Mouse (Mus musculus) liver (tissue): ENCODE results near the gene Wasf3.
A peak's percentile ranks its signal among the peaks of the same experiment; 100 is the strongest.
"Not testable (repeated sequence)": the region's sequence is repeated elsewhere in the genome, so short reads cannot be mapped to it uniquely, and the experiment has no call there.

Source experiments
- DNase-seq: peaks from one replicate; pipeline ENCODE4 v3.0.0-alpha.2; 2020; ENCODE audit warnings: mixed read lengths

Wasf3 gene

DNA sequence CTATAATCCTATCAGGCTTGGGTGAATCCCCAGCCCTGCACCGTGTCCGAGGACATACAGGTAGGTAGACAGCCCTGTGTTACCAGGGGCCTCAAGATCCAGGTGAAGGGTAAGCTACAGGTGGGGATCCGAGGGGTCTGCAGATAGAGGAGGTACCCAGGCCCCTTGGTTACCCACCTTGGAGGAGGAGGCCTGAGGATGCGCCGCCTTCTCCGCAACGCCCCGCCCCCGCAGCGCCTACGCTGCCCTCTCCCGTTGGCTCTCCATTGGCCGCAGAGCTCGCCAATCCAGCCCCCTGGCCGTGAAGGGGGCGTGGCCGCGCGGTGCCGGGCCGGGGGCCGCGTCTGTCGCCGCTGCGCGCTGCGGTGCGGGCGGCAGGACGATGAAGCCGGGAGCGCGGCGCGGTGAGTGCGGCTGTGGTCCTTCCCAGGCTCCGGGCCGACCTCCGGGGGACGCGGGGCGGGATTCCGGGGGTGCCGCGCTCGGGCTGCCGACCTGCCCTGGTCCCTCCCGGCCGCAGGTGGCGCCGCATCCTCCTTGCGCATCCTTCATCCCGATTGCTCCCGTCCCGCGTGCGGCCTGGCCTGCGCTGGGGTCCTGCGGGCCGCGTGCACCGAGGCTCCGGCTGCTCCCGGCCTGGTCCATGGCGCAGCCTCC is at the start of gene Wasf3:
TSS of gene Wasf3 (plus strand) at position 51 of the 657 bp plus-strand sequence.
- DNase-seq: peak; percentile 65

GRCm38 (mm10) chr5:146338064-146338463 is 46.7 kb upstream of the Wasf3 start:
- no peak for DNase-seq

DNA sequence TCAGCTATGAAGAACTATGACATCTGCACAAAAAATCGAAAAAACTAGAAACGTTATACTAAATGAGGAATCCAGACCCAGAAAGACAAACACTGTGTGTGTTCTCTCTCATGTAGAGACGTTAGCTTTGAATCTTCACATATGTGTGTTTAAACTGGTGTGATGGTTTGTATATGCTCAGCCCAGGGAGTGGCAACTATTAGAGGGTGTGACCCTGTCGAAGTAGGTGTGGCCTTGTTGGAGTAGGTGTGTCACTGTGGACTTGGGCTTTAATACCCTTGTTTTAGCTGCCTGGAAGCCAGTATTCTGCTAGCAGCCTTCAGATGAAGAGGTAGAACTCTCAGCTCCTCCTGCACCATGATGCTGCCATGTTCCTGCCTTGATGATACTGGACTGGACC is 44.7 kb upstream of the Wasf3 start:
- DNase-seq: peak; percentile 19

GRCm38 (mm10) chr5:146344911-146345686 is 39.7 kb upstream of the Wasf3 start:
- no peak for DNase-seq

GRCm38 (mm10) chr5:146347081-146347480 is 37.7 kb upstream of the Wasf3 start:
- DNase-seq: no peak

GRCm38 (mm10) chr5:146349183-146349582 is 35.6 kb upstream of the Wasf3 start:
- DNase-seq: no peak

- no peak for DNase-seq
Observed at GRCm38 (mm10) chr5:146350784-146351183, 34.0 kb upstream of the Wasf3 start.

DNA sequence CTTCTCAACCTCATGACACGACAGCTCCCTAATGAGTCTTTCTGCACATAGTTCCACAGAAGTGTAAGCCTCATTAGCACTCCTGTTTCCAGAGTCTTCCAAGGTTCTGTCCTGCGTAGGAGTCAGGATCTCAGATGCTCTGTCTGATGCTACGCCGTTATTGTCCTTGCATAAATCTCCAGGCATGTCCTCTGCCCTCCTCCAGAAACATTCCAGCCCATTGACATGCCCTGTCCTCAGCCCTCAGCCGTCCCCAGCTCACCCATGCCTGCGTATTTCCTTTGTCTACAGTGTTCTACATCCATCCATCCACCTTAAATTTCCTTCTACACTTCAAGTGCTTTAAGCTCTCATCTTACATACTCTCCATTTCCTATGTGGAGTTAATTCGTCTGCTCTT is 32.8 kb upstream of the Wasf3 start:
- DNase-seq: no peak

DNA sequence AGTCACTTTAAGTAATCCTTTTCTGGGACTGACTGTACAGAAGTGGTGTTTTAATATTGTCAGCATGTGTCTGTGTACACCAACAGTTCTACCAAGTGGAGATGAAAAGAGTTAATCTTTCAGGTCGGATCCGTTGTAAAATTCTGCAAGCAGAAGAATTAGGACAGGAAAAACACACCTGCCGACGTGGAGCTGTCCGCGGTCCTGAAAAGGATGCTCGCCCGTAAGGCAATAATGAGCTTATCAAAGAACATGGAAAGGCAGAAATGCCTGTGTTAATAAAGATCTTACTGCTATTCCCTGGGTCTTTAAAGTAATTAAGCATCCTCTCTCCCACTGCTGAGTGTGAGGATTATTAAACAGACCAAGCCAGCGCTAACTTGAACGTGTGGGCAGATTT is 24.4 kb upstream of the Wasf3 start:
- peak; percentile 48 for DNase-seq

DNA sequence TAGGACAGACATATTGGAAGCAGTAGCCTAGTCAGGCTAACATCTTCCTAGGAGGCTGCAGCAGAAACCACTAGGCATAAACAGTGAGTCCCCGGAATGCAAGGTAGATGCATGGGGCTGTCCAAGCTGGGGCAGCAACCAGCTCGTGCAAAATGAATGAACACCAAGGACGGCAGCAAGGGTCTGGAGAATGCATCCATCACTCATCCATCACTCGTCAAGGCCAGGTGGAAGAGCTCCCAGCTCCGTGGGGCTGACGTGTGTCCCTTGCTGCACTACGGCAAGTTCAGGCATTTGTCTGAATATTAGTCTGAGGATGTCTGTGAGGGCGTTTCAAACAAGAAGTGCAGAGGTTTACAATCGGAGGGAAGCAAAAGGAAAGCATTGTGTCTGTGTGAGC is 22.1 kb upstream of the Wasf3 start:
- DNase-seq: no peak

DNA sequence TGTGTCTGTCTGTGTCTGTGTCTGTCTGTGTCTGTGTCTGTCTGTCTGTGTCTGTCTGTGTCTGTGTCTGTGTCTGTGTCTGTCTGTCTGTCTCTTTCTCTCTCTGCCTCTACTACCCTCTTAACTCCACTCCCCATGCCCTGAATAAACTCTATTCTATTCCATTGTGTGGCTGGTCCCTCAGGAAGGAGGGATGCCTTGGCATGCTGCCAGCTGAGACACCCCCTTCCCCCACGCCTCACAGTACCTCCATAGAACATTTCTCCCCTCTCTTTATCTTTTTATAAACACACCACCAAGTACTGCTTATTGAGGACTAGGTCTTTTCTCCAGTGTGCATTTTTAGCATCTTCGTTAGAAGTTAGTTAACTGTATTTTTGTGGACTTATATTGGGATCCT is 16.4 kb upstream of the Wasf3 start:
- DNase-seq: no peak

DNA sequence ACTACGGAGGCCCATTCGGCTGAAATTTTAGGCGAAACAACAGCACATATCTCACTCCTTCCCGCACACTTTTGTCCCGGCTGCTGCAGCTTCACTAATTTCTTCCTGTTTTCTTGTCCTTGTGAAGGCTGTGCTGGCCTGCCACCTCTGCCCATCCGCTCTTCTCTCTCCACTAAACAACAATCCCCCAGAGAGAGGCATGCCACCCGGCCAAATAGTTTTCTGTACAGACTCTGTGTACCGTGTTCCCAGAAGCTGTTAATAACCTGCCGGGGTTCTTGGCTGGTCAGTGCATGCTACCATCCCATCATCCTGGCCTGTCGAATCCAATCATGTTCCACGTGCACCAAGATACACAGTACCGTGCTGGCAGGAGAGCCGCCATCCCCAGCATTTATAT is 15.8 kb upstream of the Wasf3 start:
- DNase-seq: no peak

GRCm38 (mm10) chr5:146370794-146371193 is 14.0 kb upstream of the Wasf3 start:
- no peak for DNase-seq

- no peak for DNase-seq
Observed at GRCm38 (mm10) chr5:146373238-146373637, 11.5 kb upstream of the Wasf3 start.

DNA sequence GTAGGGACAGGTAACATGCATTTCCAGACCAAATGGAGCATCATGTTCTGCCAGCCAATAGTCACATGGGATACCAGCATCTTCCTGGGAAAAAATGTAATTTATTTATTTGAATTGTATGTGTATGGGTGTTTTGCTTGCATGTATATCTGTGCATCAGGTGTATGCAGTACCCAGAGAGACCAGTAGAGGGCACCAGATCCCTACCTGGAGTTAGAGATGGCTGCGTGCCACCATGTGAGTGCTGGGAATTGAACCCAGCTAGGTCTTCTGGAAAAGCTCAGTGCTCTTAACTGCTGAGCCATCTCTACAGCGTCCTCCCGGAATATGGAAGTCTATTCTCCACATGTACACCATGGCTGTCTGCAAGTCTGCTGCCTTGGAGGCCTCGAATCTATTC is 8.2 kb upstream of the Wasf3 start:
- peak; percentile 53 for DNase-seq

GRCm38 (mm10) chr5:146380041-146380440 is 4.7 kb upstream of the Wasf3 start:
- no peak for DNase-seq

- peak; percentile 12 for DNase-seq
Observed at GRCm38 (mm10) chr5:146382268-146382667, 2.5 kb upstream of the Wasf3 start.

GRCm38 (mm10) chr5:146383401-146383800 is 1.4 kb upstream of the Wasf3 start:
- DNase-seq: no peak

DNA sequence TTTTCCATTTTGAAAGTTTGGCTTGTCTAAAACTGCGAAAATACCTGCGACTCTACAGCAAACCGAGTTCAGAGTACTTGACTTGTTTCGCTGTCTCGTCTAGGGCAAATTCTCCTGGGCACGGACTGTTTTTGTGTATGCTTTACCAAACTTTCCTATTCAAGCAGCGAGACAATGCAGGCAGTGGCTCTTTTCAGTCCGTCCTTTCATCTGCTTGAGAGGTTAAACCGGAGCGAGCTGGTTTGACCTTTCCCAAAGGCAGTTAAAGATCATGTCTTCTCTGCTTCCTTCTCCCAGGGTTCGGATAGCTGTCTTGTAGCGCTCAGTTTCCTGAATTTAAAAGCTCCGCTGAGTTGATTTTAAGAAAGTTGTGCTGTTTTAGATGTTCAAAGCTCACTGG is 1.2 kb downstream of the Wasf3 start:
- DNase-seq: no peak

DNA sequence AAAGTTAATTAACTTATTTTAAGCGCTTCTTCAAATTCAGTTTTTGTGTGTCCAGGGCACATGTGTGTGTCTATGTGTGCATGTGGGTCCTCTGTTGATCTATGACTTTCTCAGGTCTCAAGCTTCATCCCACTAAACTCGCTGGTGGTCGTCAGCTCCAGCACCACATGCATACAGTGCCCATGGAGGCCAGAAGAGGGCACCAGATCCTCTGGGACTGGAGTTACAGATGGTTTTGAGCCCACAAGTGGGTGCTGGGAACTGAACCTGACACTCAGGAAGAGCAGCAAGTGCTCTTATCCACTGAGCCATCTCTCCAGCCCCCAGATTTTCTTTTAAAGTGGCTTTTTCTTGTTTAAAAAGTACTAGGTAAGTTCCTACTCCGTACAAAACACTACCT is 2.1 kb downstream of the Wasf3 start:
- DNase-seq: no peak

DNA sequence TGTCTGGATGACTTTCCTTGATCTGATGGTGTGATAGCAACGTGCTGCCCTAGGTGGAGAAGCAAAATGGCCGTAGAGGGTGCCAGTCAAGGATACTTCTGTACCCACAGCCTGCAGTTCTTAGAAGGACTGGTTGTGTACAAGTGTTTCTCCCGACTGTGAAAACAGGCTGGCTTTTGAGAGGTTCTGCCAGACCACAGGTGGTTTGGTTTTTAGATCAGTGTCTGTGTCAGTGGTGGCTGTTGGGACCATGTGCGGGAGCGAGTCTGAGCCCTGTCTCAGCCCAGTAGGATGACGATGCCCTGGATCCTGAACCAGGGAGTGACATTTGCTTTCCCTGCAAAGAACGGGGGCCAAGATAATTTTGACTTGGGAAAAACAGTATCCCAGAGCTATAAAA is 9.8 kb downstream of the Wasf3 start:
- no peak for DNase-seq

GRCm38 (mm10) chr5:146397253-146397652 is 12.5 kb downstream of the Wasf3 start:
- DNase-seq: no peak

DNA sequence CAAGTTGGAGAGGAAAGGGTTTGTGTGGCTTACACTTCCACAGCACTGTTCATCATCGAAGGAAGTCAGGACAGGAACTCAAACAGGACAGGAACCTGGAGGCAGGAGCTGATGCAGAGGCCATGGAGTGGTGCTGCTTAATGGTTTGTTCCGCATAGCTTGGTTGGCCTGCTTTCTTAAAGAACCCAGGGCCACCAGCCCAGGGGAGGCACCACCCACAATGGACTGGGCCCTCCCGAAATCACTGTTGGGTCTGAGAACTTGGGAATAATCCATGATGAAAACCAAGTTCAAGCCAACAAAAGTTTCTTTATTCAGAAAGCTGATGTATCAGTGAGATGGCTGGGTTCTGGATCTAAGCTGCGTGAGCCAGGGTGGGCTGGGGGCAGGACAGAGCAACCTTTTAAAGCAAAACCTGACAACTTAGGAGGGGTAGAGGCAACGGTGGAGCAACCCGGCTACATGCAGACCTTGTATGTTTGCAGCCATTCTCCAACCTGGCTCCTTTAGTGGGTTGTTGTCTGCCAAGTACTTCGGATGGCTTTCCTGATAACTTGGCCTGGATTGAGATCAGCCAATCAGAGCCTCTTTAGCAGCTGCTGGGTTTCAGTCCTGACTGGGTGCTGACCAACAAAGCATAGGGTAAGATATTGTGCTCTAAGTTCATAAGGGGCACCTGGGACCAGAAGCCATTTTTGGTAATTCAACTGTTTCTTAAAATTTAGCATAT is 13.8 kb downstream of the Wasf3 start:
- DNase-seq: no peak

DNA sequence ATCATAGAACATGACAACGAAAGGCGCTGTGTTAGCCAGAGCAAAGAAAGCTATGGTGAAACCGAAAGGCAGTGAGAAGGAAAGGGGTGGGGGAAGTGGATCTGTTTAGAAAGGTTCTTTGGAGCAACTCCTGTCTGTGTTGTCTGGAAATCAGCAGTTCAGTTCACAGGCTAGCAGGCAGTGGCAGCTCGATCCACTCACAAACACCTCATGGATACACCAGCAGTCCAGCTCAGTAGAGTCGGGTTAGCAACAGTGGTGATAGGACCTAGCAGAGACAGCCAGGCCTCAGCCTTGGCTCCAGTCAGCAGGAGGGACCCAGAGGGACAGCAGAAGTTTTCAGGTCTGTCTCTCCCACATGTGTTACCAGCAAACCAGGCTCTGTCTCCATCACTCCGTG is 16.2 kb downstream of the Wasf3 start:
- DNase-seq: not testable (repeated sequence)
